Mouse (Mus musculus) liver, postnatal 0 days (tissue): Measurements from ENCODE around the gene Flt1.

Experiments
- CTCF ChIP-seq: sonication (generic); IDR thresholded peaks from 2 replicates; pipeline ENCODE4 v1.5.1; 2016; ENCODE audit warnings: antibody characterized with exemption, low read depth
- EP300 ChIP-seq: IDR thresholded peaks from 2 replicates; pipeline ENCODE4 v1.6.1; 2016; ENCODE audit warnings: antibody characterized with exemption, low read depth, mild to moderate bottlenecking

- no peak for TF ChIP-seq CTCF
- TF ChIP-seq EP300: no peak
Measured at GRCm38 (mm10) chr5:147577003-147577402, 148.8 kb downstream of the Flt1 start.
